Mouse (Mus musculus) kidney, embryonic 15.5 days (tissue): ENCODE results near the gene Hist1h1e. TPM values are rescaled to one million over a fixed set of nuclear protein-coding genes. Genes with fewer than 3 reads are reported as not detected.
"Not testable (repeated sequence)": the region's sequence is repeated elsewhere in the genome, so short reads cannot be mapped to it uniquely, and the experiment has no call there.

ENCODE experiments used
- ATAC-seq: fragments of 200-750 bp; cut with Nextera tagmentation; replicated peaks from 2 replicates; pipeline ENCODE4 v1.8.0; 2017; ENCODE audit warnings: moderate TSS enrichment; ENCODE audit not compliant: low FRiP score
- H3K27ac ChIP-seq: fragments of 300-500 bp; sonication (generic); 2 replicates; pipeline ENCODE4 v1.5.1; 2015; ENCODE audit warnings: mild to moderate bottlenecking, inconsistent platforms
- H3K27me3 ChIP-seq: fragments of 300-500 bp; sonication (generic); 2 replicates; pipeline ENCODE4 v1.6.1; 2015; ENCODE audit warnings: inconsistent platforms
- H3K36me3 ChIP-seq: fragments of 300-500 bp; sonication (generic); 2 replicates; pipeline ENCODE4 v1.6.1; 2015; ENCODE audit warnings: inconsistent platforms
- H3K4me1 ChIP-seq: fragments of 300-500 bp; sonication (generic); 2 replicates; pipeline ENCODE4 v1.6.1; 2015; ENCODE audit warnings: inconsistent platforms
- H3K4me2 ChIP-seq: fragments of 300-500 bp; sonication (generic); 2 replicates; pipeline ENCODE4 v1.6.1; 2015; ENCODE audit warnings: moderate library complexity, mild to moderate bottlenecking, inconsistent platforms
- H3K4me3 ChIP-seq: fragments of 300-500 bp; sonication (generic); replicated peaks from 2 replicates; pipeline ENCODE4 v1.5.1; 2015; ENCODE audit warnings: mild to moderate bottlenecking, inconsistent platforms
- H3K9ac ChIP-seq: fragments of 300-500 bp; sonication (generic); 2 replicates; pipeline ENCODE4 v1.6.1; 2015; ENCODE audit warnings: mild to moderate bottlenecking, inconsistent platforms
- H3K9me3 ChIP-seq: fragments of 300-500 bp; sonication (generic); replicated peaks from 2 replicates; pipeline ENCODE4 v1.6.1; 2016; ENCODE audit warnings: inconsistent platforms
- WGBS: fragments of 180-500 bp; shearing (Covaris S2); methylation state at CpG from one replicate; pipeline ENCODE4 v1.1.7; 2015; ENCODE audit warnings: mixed read lengths; 5-methylcytosine and 5-hydroxymethylcytosine counted together
- polyA plus RNA-seq: library from polyadenylated mRNA; unstranded; fragments of >200 nt; fragmentation: Nextera tagmentation; extraction: Ambion mirVana; gene quantifications from 2 replicates; pipeline ENCODE4 v1.2.1, GENCODE M21; 2015

Gene Hist1h1e
- polyA plus RNA-seq, 1 experiment from 2014 or later, result 19.7 TPM

- H3K9me3 ChIP-seq, result no peaks in the 10 kb centered on the region
- H3K9ac ChIP-seq, result no peak overlapping the region
- H3K4me3 ChIP-seq, result no peak overlapping the region
- no peaks in the 10 kb centered on the region for H3K27me3 ChIP-seq
- no peaks in the 10 kb centered on the region for H3K36me3 ChIP-seq
- 78% methylated on average over 4 of the region's 4 CpGs for WGBS
- no peak for ATAC-seq
- H3K27ac ChIP-seq, result no peak overlapping the region
- no peak overlapping the region for H3K4me2 ChIP-seq
- H3K4me1 ChIP-seq, result 0 out of 2 replicates have a peak, but pooled peaks cover 3% of the 10 kb centered on the region
Measured at GRCm38 (mm10) chr13:23609209-23609608, 13.1 kb downstream of the Hist1h1e start.

- Histone ChIP-seq H3K4me2 (no peak overlapping the region), H3K9ac (no peak overlapping the region), H3K36me3 (no peaks in the 10 kb centered on the region), H3K4me3 (no peak overlapping the region), H3K27ac (no peak overlapping the region), H3K4me1 (0 out of 2 replicates have a peak, but pooled peaks cover 3% of the 10 kb centered on the region), H3K27me3 (no peaks in the 10 kb centered on the region), H3K9me3 (no peaks in the 10 kb centered on the region)
- ATAC-seq, result no peak
- 84% methylated on average over 3 of the region's 3 CpGs for WGBS
Measured at GRCm38 (mm10) chr13:23605052-23605451, 17.3 kb downstream of the Hist1h1e start.

- ATAC-seq, result peak; percentile 77
- no peak overlapping the region for H3K27ac ChIP-seq
- WGBS, result 47% methylated on average over 3 of the region's 3 CpGs
- H3K36me3 ChIP-seq, result no peaks in the 10 kb centered on the region
- 0 out of 2 replicates have a peak, but pooled peaks cover 3% of the 10 kb centered on the region for H3K4me1 ChIP-seq
- no peak overlapping the region for H3K4me3 ChIP-seq
- H3K4me2 ChIP-seq, result no peak overlapping the region
- H3K9ac ChIP-seq, result no peak overlapping the region
- no peaks in the 10 kb centered on the region for H3K27me3 ChIP-seq
- H3K9me3 ChIP-seq, result no peaks in the 10 kb centered on the region
Measured at GRCm38 (mm10) chr13:23604452-23604851, 17.9 kb downstream of the Hist1h1e start.

GRCm38 (mm10) chr13:23603182-23603699, 19.1 kb downstream of the Hist1h1e start:
- no peak for ATAC-seq
- no peaks in the 10 kb centered on the region for H3K27me3 ChIP-seq
- H3K27ac ChIP-seq, result no peak overlapping the region
- H3K4me2 ChIP-seq, result no peak overlapping the region
- H3K4me1 ChIP-seq, result 0 out of 2 replicates have a peak, but pooled peaks cover 3% of the 10 kb centered on the region
- no peaks in the 10 kb centered on the region for H3K36me3 ChIP-seq
- no peak overlapping the region for H3K9ac ChIP-seq
- no peak overlapping the region for H3K4me3 ChIP-seq
- 67% methylated on average over 7 of the region's 7 CpGs for WGBS
- no peaks in the 10 kb centered on the region for H3K9me3 ChIP-seq

GRCm38 (mm10) chr13:23597957-23598356, 24.4 kb downstream of the Hist1h1e start:
- no peaks in the 10 kb centered on the region for H3K27me3 ChIP-seq
- no peaks in the 10 kb centered on the region for H3K9me3 ChIP-seq
- no peak overlapping the region for H3K4me2 ChIP-seq
- H3K4me3 ChIP-seq, result no peak overlapping the region
- no peak overlapping the region for H3K9ac ChIP-seq
- 0 out of 2 replicates have a peak, but pooled peaks have one; percentile 56 for ATAC-seq
- WGBS, result 6% methylated on average over 9 of the region's 9 CpGs
- H3K27ac ChIP-seq, result no peak overlapping the region
- peaks cover 8% of the 10 kb centered on the region for H3K4me1 ChIP-seq
- no peaks in the 10 kb centered on the region for H3K36me3 ChIP-seq

GRCm38 (mm10) chr13:23595622-23596372, 26.6 kb downstream of the Hist1h1e start:
- no peak overlapping the region for H3K9ac ChIP-seq
- no peaks in the 10 kb centered on the region for H3K36me3 ChIP-seq
- WGBS, result 84% methylated on average over 7 of the region's 7 CpGs
- H3K9me3 ChIP-seq, result no peaks in the 10 kb centered on the region
- no peak overlapping the region for H3K4me2 ChIP-seq
- no peaks in the 10 kb centered on the region for H3K27me3 ChIP-seq
- peaks cover 8% of the 10 kb centered on the region for H3K4me1 ChIP-seq
- H3K4me3 ChIP-seq, result no peak overlapping the region
- H3K27ac ChIP-seq, result no peak overlapping the region
- no peak for ATAC-seq

GRCm38 (mm10) chr13:23595185-23595584, 27.2 kb downstream of the Hist1h1e start:
- no peaks in the 10 kb centered on the region for H3K9me3 ChIP-seq
- ATAC-seq, result no peak
- no peak overlapping the region for H3K4me2 ChIP-seq
- H3K4me1 ChIP-seq, result peaks cover 8% of the 10 kb centered on the region
- no peaks in the 10 kb centered on the region for H3K27me3 ChIP-seq
- H3K36me3 ChIP-seq, result no peaks in the 10 kb centered on the region
- WGBS, result 90% methylated on average over 2 of the region's 2 CpGs
- H3K4me3 ChIP-seq, result no peak overlapping the region
- no peak overlapping the region for H3K9ac ChIP-seq
- H3K27ac ChIP-seq, result no peak overlapping the region

- Histone ChIP-seq H3K36me3 (no peaks in the 10 kb centered on the region), H3K27ac (peak overlapping the region; percentile 88), H3K9ac (no peak overlapping the region), H3K27me3 (no peaks in the 10 kb centered on the region), H3K9me3 (no peaks in the 10 kb centered on the region), H3K4me3 (no peak overlapping the region), H3K4me2 (no peak overlapping the region), H3K4me1 (peaks cover 8% of the 10 kb centered on the region)
- peak; percentile 54; the same call in 1 of the 2 replicates for ATAC-seq
- WGBS, result 55% methylated on average over 5 of the region's 5 CpGs
Measured at GRCm38 (mm10) chr13:23593051-23593770, 29.1 kb downstream of the Hist1h1e start.

GRCm38 (mm10) chr13:23592614-23593013, 29.7 kb downstream of the Hist1h1e start:
- peak overlapping the region; percentile 88 for H3K27ac ChIP-seq
- 66% methylated on average over 7 of the region's 7 CpGs for WGBS
- H3K9ac ChIP-seq, result no peak overlapping the region
- no peak overlapping the region for H3K4me2 ChIP-seq
- no peak overlapping the region for H3K4me3 ChIP-seq
- no peaks in the 10 kb centered on the region for H3K36me3 ChIP-seq
- H3K27me3 ChIP-seq, result no peaks in the 10 kb centered on the region
- ATAC-seq, result no peak
- H3K4me1 ChIP-seq, result peaks cover 8% of the 10 kb centered on the region
- no peaks in the 10 kb centered on the region for H3K9me3 ChIP-seq

GRCm38 (mm10) chr13:23591886-23592285, 30.5 kb downstream of the Hist1h1e start:
- H3K9me3 ChIP-seq, H3K36me3 ChIP-seq, H3K27me3 ChIP-seq, H3K27ac ChIP-seq, H3K4me2 ChIP-seq, H3K9ac ChIP-seq, ATAC-seq, H3K4me3 ChIP-seq: not testable (repeated sequence)
- 77% methylated on average over 7 of the region's 7 CpGs for WGBS
- H3K4me1 ChIP-seq, result peaks cover 11% of the 10 kb centered on the region

- no peaks in the 10 kb centered on the region for H3K9me3 ChIP-seq
- H3K9ac ChIP-seq, result no peak overlapping the region
- H3K36me3 ChIP-seq, result no peaks in the 10 kb centered on the region
- H3K27ac ChIP-seq, result no peak overlapping the region
- no peak for ATAC-seq
- no peak overlapping the region for H3K4me2 ChIP-seq
- peaks cover 17% of the 10 kb centered on the region for H3K4me1 ChIP-seq
- no peaks in the 10 kb centered on the region for H3K27me3 ChIP-seq
- 93% methylated on average over 7 of the region's 7 CpGs for WGBS
- no peak overlapping the region for H3K4me3 ChIP-seq
Measured at GRCm38 (mm10) chr13:23591206-23591605, 31.2 kb downstream of the Hist1h1e start.

GRCm38 (mm10) chr13:23586940-23587225, 35.5 kb downstream of the Hist1h1e start:
- peak overlapping the region; percentile 53 for H3K9ac ChIP-seq
- H3K9me3 ChIP-seq, result no peaks in the 10 kb centered on the region
- H3K4me2 ChIP-seq, result peak overlapping the region; percentile 59
- peak overlapping the region; percentile 98 for H3K27ac ChIP-seq
- peak overlapping the region; percentile 49 for H3K4me3 ChIP-seq
- 3% methylated on average over 1 of the region's 1 CpGs for WGBS
- H3K36me3 ChIP-seq, result no peaks in the 10 kb centered on the region
- no peak for ATAC-seq
- H3K4me1 ChIP-seq, result peaks cover 31% of the 10 kb centered on the region
- no peaks in the 10 kb centered on the region for H3K27me3 ChIP-seq
